Mouse (Mus musculus) lung, adult 18-20 months (tissue): ENCODE measurements around the gene Vmn1r166.
"Not testable (repeated sequence)": the region's sequence is repeated elsewhere in the genome, so short reads cannot be mapped to it uniquely, and the experiment has no call there.

Experiments
- DNase-seq, 2 experiments: peaks; one replicate each; pipeline ENCODE4 v3.0.0; 2022; ENCODE audit warnings: mixed read lengths in 2 of 2

Vmn1r166 gene

GRCm38 (mm10) chr7:23251582-23251981 lies at the start of gene Vmn1r166:
Gene Vmn1r166, minus strand, starts transcription at chr7:23251682.
- not testable (repeated sequence) for DNase-seq

- DNase-seq = not testable (repeated sequence)
These were observed 49.4 kb upstream of the Vmn1r166 start, which contains the start of gene Nlrp4e for GRCm38 (mm10) chr7:23300892-23301291. Gene Nlrp4e, plus strand, starts transcription at chr7:23301192.

GRCm38 (mm10) chr7:23278800-23279199 lies 27.3 kb upstream of the Vmn1r166 start, which contains the start of gene Gm6902:
Gene Gm6902, minus strand, starts transcription at chr7:23278900.
- DNase-seq = not testable (repeated sequence)

DNA sequence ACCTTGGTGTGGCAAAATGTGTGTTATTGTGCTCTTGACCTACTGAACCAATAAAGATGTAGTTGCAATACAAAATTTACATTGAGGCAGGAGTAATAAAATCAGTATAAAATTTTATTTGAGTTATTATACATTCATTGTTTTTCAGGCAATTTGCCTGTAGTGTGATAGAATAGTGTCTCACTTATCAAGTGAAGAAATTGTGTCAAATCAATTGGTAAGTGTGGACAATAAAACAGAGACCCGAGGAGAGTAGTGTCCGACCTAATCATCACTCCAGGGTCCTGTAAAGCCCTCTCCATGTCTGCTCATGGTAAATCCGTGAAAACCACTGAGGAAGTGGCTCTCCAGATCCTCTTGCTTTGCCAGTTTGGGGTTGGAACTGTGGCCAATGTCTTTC lies 34.5 kb downstream of the Vmn1r166 start, which contains the start of gene Vmn1r165:
Gene Vmn1r165, plus strand, starts transcription at position 301 of the 400 bp plus-strand sequence.
- DNase-seq = not testable (repeated sequence)
